Mouse (Mus musculus) cerebellum, adult 8-10 months (tissue): ENCODE data around the gene Mief2.

Source experiments
- DNase-seq: peaks from one replicate; pipeline ENCODE4 v3.0.0; 2022

Mief2 gene

GRCm38 (mm10) chr11:60726601-60727391 is 1.4 kb upstream of the Mief2 start, which contains the start of gene Flii:
TSS of gene Flii (minus strand) at chr11:60727263.
- peak; percentile 76 for DNase-seq

GRCm38 (mm10) chr11:60727392-60728140 is 632 bp upstream of the Mief2 start:
- peak; percentile 43 for DNase-seq

- DNase-seq, result no peak
Observed at GRCm38 (mm10) chr11:60729217-60729641, 1.0 kb downstream of the Mief2 start.

- DNase-seq, result no peak
Observed at GRCm38 (mm10) chr11:60730169-60730568, 2.0 kb downstream of the Mief2 start.

GRCm38 (mm10) chr11:60731251-60731650 is 3.1 kb downstream of the Mief2 start:
- DNase-seq, result no peak

- DNase-seq, result no peak
Observed at GRCm38 (mm10) chr11:60734206-60734605, 6.0 kb downstream of the Mief2 start.

- no peak for DNase-seq
Observed at GRCm38 (mm10) chr11:60735191-60735590, 7.0 kb downstream of the Mief2 start.

GRCm38 (mm10) chr11:60736491-60736890 is 8.3 kb downstream of the Mief2 start:
- no peak for DNase-seq

GRCm38 (mm10) chr11:60737450-60737849 is 9.3 kb downstream of the Mief2 start:
- no peak for DNase-seq

- no peak for DNase-seq
Observed at GRCm38 (mm10) chr11:60740321-60740720, 12.1 kb downstream of the Mief2 start.

- DNase-seq, result no peak
Observed at GRCm38 (mm10) chr11:60755570-60755969, 27.4 kb downstream of the Mief2 start.

GRCm38 (mm10) chr11:60761681-60762080 is 33.5 kb downstream of the Mief2 start:
- no peak for DNase-seq

GRCm38 (mm10) chr11:60766969-60767368 is 38.8 kb downstream of the Mief2 start:
- no peak for DNase-seq

GRCm38 (mm10) chr11:60769322-60769721 is 41.1 kb downstream of the Mief2 start:
- DNase-seq, result no peak

- no peak for DNase-seq
Observed at GRCm38 (mm10) chr11:60770776-60771175, 42.6 kb downstream of the Mief2 start.

GRCm38 (mm10) chr11:60772161-60772560 is 44.0 kb downstream of the Mief2 start:
- DNase-seq, result no peak

GRCm38 (mm10) chr11:60774158-60774689 is 46.0 kb downstream of the Mief2 start:
- DNase-seq, result no peak

GRCm38 (mm10) chr11:60774841-60775240 is 46.6 kb downstream of the Mief2 start:
- no peak for DNase-seq

GRCm38 (mm10) chr11:60775578-60775977 is 47.4 kb downstream of the Mief2 start:
- no peak for DNase-seq

- no peak for DNase-seq
Observed at GRCm38 (mm10) chr11:60776107-60776828, 48.1 kb downstream of the Mief2 start.

GRCm38 (mm10) chr11:60776829-60777740 is 48.9 kb downstream of the Mief2 start, which contains the start of the genes Top3a and Smcr8:
TSS of gene Top3a (minus strand) at chr11:60777365.
TSS of gene Smcr8 (plus strand) at chr11:60777524.
- DNase-seq, result peak; percentile 81
